Mouse (Mus musculus): Measurements from ENCODE around the gene Rpp25.
A peak's percentile ranks its signal among the peaks of the same experiment; 100 is the strongest.

The Rpp25 gene

GRCm38 (mm10) chr9:57521056-57521911 is 17.5 kb downstream of the Rpp25 start, which contains the start of gene Cox5a:
Cox5a (plus strand) TSS chr9:57521274.
- DNase-seq, result peak; percentile 95 to 97

DNA sequence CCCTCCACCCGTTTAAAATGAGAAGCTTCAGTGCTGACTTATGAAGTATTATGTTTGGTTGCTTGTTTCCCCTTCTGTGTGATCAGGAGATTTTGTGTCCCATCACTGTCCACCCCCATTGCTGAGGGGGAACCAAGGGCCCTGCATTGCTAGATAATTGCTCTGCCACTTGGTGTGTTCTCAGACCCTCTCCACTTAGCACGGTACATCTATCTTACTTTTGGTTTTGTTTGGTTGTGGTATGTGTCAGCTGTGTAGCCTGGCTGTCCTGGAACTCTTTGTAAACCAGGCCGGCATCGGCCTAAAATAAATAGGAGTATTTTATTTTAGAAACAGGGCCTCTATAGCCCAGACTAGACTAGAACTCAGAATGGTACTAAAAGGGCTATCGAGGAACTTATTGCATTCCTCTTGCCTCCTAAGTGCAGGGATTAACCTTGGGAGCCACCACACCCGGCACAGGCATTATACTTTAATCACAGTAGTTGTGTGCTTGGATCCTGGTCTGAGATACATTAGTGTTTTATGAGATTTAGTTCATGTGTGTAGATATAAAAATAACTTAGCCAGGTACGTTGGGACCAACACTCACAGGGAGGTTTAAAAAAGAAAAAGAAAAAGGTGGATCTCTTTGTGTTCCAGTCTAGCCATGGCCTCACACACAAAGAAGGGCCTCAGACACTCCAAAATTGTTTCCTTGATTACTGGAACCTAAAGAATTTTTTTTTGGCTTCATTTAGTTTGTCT is 18.5 kb downstream of the Rpp25 start:
- DNase-seq, result no peak

GRCm38 (mm10) chr9:57522861-57523246 is 19.0 kb downstream of the Rpp25 start:
- DNase-seq, result no peak

- peak in 1 of 2 experiments; percentile 49 for DNase-seq
These were observed 19.9 kb downstream of the Rpp25 start for GRCm38 (mm10) chr9:57523754-57524153.

GRCm38 (mm10) chr9:57524439-57524838 is 20.6 kb downstream of the Rpp25 start:
- DNase-seq, result no peak

- no peak for DNase-seq
These were observed 21.7 kb downstream of the Rpp25 start for GRCm38 (mm10) chr9:57525516-57525915.

DNA sequence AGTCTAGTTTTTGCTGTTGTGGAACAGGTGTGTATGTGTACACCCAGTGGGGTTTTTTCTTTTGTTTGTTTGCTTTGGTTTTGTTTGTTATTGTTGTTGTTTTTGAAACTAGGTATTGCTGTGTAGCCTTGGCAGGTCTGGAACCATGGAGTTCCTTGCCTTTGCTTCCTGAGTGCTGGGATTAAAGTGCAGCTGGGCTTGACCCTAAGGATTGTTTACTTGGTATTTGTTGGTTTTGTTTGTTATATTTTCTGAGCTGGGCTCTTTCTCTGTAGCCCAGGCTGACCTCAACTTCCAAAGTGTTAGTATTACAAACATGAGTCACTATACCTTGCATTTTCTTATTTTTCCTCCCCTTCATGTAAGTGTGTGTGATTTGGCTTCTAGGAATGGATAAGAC is 22.6 kb downstream of the Rpp25 start:
- DNase-seq, result no peak

- DNase-seq, result peak in 1 of 2 experiments; percentile 44
These were observed 28.1 kb downstream of the Rpp25 start for GRCm38 (mm10) chr9:57531946-57532345.

DNA sequence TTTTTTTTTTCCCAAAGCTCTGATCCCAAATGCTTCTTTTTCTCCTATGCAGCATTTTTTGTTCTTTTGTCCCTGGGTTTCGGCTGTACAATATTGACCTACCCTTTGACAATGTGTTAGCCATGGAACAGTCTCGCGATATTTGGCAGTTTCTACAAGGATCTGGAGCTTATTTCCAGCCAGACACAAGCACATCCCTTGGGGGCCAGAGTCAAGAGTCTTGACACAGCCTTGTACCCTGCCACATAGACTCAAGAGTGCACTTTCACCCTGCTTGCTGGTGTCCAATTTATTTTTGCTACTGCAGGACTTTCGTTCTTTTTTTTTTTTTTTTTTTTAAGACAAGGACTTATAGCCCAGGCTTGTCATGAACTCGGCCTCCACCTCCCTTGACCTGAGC is 32.5 kb downstream of the Rpp25 start:
- DNase-seq, result no peak

DNA sequence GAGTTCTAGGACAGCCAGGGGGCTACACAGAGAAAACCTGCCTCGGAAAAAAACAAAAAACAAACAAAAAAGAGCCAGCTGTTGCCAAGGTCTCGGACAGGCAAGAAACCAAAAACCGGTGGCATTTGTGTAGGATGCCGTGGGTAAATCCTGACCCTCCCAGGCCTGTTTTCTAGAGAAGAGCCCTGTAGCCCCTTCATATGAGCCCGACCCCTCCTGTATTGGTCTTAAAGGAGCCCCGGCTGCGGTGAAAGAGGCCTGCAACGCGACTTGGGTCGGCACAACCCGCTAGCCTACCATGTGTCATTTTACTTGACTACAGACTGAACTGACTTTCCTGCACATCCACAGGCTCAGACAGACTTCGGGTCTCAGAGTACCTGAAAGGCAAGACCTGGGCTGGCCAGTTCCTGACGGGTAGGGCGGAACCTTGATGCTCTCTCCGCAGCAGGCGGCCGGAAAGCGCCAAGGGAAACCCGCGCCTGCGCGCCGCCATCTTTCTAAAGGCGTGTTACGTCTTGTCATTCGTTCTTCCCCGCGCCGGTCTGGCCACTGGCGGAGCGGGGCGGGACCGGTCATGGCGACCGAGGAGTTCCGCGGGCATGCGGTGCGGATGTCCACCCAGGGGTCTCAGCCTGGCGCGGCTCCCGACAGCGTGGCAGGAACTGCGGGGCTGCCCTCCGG is 33.4 kb downstream of the Rpp25 start, which contains the start of gene Fam219b:
Gene Fam219b (plus strand): TSS at position 485 of the 684 bp plus-strand sequence.
- DNase-seq, result peak; percentile 93 to 96

GRCm38 (mm10) chr9:57537728-57538181 is 33.9 kb downstream of the Rpp25 start:
- DNase-seq, result peak in 1 of 2 experiments; percentile 49

- no peak for DNase-seq
These were observed 35.7 kb downstream of the Rpp25 start for GRCm38 (mm10) chr9:57539550-57539949.

DNA sequence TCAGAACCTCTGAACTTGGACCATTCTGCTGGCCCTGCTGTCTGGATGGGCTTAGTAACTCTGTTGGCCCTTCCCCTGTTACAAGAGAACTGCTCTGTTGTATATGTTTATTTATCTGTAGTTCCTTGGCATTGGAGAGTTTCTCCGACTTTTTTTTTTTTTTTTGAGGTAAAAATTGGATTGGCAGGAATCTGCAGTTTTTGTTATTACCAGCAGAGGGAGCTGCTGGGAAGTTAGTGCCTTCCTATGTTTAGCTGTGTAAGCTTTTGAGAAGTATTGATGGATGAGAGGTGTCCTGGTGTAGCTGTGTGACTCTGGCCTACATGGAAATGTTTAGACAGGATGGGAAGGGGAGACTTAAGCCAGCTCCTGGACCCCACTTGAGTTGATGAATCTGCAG is 37.5 kb downstream of the Rpp25 start:
- peak; percentile 35 to 78 for DNase-seq

- no peak for DNase-seq
These were observed 40.1 kb downstream of the Rpp25 start for GRCm38 (mm10) chr9:57543951-57544350.

DNA sequence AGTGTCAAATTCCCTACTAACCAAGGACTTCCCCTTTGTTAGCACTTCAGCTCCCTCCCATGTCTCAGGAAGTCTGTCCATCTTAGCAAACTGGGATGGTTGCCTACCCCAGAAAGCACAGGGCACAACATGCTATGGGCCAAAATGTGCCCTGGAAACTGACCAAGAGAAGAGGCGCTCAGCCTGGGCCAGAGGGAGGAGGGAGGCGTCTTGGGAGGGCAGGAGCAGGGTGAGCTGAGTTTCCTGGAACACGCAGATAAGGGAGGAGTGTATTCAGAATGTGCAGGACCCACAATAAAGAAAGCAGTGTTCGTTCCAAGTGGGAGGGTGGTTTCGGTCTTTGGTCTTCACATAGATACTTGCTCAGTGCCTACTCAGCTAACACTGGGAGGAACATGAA is 43.5 kb downstream of the Rpp25 start:
- DNase-seq, result no peak

- DNase-seq, result no peak
These were observed 44.0 kb downstream of the Rpp25 start for GRCm38 (mm10) chr9:57547869-57548268.

- DNase-seq, result no peak
These were observed 45.4 kb downstream of the Rpp25 start for GRCm38 (mm10) chr9:57549186-57549585.

GRCm38 (mm10) chr9:57550126-57550862 is 46.5 kb downstream of the Rpp25 start:
- DNase-seq, result peak; percentile 73 to 80

DNA sequence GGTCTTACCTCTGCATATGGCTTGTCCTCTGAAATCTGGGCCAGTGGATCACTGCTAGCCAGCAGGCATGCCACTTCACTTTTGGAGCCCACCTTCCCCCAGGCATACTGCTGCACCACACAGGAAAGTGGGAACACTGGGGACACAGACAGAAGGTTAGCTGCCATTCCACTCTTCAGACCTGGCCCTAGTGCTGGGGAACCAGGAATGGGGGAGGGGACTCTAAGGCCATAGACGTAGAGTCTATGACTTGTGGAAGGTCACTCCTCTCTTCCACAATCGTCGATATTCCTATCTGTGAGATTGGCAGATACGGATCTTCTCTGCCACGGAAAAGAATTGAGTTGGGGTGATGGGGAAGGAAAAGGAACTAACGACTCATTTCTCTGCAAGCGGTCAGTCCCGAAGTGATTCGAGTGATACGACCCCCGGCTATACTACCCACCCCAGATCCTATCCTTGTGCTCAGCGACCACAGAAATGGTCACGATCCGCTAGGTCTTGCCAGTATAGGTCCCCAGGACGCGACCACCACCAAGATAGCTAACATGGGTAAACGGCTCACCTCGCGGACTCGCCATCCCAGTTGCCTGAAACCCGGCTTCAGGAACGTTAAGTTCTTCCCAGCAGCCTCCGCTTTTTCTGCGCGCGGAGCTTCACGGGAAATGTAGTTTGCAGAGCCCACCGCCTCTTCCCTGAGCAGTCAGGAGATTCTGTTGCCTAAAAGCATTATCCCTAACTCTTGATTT is 48.5 kb downstream of the Rpp25 start, which contains the start of gene Mpi:
Gene Mpi (minus strand): TSS at position 625 of the 749 bp plus-strand sequence.
- DNase-seq, result peak; percentile 71 to 87

GRCm38 (mm10) chr9:57553119-57553518 is 49.3 kb downstream of the Rpp25 start:
- no peak for DNase-seq

DNA sequence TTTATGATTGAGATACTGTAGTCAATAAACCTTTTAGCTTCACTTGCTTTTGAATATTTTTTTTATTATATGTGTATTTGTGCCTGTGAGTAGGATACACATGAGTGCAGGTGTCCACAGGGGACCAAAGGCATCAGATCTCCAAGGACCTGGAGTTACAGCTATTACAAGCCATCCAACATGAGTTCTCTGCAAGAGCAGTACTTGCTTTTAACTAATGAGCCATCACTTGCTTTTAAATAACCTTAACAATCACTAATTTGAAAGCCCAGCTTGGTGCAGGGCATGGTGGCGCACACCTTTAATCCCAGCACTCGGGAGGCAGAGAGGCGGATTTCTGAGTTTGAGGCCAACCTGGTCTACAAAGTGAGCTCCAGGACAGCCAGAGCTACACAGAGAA is 50.9 kb downstream of the Rpp25 start:
- no peak for DNase-seq
